Mouse (Mus musculus) gastrocnemius, postnatal 14 days (tissue): ENCODE results near the gene Zfp618. TPM values are rescaled to one million over a fixed set of nuclear protein-coding genes. Genes with fewer than 3 reads are reported as not detected.

Experiments
- DNase-seq: peaks from one replicate; pipeline ENCODE4 v3.0.0; 2021; ENCODE audit warnings: mixed read lengths
- intact Hi-C: fragments of 180-260 bp; cut with DNase I; formaldehyde crosslinking; loops from one replicate; pipeline ENCODE4 v1.15.1; 2025; ENCODE audit warnings: low total_unique reads
- total RNA-seq, 2 experiments: library from RNA; stranded (reverse); gene quantifications; 2 replicates each; pipeline ENCODE4 v1.2.3; 2021

Zfp618 gene
- total RNA-seq, 2 experiments from 2014 or later = 1.4 to 2.7 TPM

DNA sequence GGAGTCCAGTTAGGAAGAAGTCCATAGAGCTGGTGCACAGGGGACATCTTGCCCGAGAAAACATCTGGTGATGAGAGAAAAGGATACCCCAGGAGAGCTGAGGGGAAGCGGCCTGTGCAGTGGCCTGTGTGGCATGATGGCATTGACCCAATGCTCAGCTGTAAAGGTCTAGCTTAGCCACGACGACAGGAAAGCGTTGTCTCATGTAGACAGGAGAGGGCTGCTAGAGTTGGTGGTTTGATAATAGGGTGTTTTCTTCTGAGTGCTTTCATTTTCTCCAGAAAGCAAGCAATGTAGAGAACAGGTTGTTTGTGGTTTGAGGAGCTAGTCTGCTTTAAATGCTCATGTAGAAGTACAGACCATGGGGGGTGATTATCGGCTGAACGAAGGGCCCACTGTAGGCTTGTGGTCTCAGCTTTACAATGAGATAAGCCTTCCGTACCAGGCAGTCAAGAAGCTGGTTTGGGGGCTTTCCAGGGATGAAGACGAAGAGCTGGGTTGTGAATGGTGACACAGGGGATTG, 59.4 kb downstream of the Zfp618 start:
- intact Hi-C loops = no loop called here
- no peak for DNase-seq

DNA sequence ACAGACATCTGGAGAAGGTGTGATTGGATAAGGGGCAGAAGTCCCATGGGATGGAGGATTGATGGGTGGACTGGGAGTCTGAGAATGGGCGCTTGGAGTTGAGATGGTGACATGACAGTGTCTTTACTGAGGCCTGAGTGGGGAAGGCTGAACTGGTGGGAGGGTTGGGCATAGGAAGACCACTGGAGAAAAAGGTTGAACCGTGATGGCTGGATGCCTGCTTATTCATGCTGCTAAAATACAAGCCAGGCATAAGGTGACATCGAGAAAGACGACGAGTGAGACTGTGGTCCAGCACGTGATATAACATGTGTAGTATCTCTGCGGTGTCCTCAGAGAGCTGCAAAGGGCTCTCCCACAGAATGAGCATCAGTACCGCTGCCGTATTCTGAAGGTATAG, 59.9 kb downstream of the Zfp618 start:
- intact Hi-C loops = no loop called here
- DNase-seq = no peak

- DNase-seq = no peak
- intact Hi-C loops = no loop called here
Measured at GRCm38 (mm10) chr4:63026286-63026685, 60.9 kb downstream of the Zfp618 start.

DNA sequence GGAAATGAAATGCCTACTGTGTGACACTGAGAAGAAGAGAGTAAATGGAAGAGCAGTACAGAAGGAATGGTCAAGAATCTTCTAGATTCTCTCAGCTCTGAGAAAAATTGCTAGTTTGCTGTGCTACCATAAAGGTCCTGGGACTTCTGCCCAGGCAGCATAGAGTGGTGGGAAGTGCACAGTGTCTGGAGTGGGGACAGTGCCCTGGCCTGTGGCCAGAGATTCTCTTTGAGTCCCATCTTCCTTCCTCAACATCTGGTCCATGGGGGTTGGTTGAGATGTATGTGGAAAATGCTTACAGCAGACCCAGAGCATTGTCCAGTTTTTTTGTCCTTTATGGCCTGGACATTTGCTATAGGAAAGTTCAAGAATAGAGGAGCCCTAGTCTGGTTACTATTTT, 62.1 kb downstream of the Zfp618 start:
- intact Hi-C loops = no loop called here
- no peak for DNase-seq

DNA sequence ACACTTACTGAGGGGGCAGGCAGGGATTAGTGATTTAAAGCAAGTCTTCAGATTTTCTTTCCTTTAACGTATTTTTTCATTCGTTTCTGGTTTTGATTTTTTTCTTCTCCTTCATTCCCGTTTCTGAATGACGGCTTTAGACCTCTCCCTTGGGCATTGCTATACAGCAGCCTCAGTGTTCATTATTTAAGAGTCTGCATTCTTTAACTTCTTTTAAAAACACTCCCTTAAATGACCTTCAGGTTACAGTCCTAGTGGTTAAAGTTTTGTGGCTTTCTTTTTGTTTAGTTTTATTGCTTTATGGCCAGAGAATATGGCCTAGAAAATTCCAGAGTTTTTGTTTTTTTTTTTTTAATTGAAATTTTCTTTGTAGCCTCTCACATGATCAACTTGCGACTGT, 64.8 kb downstream of the Zfp618 start:
- intact Hi-C loops = no loop called here
- no peak for DNase-seq

DNA sequence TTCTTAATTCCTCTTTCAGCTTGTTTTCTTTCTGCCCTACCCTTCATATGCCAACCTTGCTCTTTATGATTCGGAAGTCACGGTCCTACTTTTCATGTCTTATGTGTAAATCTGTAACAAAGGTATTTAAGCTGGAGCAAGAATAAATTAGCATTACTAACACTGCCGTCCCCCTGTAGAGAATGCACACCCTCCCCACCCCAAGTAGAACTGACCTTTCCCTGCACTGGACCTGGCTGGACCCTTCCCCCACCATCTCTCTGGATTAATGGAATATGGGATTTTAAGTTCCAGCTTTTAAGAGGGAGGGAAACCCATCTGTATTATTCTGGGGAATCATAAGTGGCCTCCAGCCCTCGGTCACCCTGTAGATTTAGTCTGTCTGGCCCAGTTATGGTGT, 65.9 kb downstream of the Zfp618 start:
- DNase-seq = no peak
- intact Hi-C loops = no loop called here

DNA sequence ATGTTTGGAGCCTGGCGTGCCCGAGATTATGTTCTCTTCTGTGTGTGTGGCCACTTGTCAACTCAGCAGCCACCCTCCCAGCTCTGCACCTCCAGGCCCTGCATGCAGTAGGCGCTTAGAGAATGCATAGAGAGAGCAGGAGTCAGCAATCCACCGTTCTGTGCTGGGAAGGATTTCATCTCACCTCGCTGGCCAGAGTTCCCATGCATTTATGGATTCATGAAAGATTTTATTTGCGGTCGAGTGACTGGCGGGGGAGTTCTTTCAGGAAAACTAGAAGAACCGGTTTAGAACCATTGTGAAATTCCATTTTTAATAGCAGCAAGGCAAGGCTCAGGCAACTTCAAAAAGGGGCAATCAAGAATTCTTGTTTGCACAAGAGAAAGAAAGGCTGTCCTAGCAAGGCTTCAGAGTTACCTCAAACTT, 67.2 kb downstream of the Zfp618 start:
- intact Hi-C loops = no loop called here
- no peak for DNase-seq

DNA sequence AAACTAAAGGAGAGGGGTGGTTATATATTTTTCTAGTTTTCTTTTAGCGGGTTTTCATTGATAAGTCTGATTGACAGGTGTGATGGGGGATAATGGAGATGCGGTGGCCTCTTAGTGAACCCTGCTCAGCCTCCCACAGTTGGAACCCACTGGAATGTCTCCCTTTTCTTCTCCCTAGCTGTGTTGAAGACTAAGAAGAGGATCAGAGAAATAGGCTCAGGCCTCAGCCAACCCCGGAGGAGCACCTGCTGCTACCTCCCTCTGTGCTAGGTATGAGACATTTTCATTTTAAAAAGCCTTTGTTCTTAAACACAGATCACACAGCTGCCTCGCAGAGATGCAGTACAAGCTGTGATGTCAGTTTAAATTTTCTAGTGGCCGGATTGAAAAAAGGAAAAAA, 68.4 kb downstream of the Zfp618 start:
- intact Hi-C loops = no loop called here

GRCm38 (mm10) chr4:63035991-63036390, 70.6 kb downstream of the Zfp618 start:
- DNase-seq = no peak
- intact Hi-C loops = no loop called here

More for the DNA sequence above, 68.4 kb downstream of the Zfp618 start:
- DNase-seq = no peak

DNA sequence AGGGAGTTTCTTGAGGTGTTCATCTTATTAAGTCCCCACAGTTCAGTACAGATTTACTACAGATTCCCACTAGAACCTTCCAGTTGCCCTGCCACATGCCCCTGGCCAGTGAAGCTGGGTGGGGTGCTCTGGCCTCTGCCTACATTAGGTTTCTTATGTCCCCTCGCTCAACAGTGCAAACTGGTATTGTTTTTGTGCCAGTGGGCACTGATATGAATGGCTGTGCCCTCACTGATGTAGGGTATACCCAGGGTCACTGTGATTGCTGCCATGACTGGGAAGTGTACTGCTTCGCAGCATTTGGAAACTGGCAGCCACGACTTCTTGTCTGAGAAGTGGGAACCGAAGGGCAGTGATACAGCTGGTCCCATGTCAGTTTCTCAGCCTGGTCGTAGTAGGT, 71.4 kb downstream of the Zfp618 start:
- intact Hi-C loops = no loop called here
- DNase-seq = no peak

- intact Hi-C loops = no loop called here
- DNase-seq = no peak
Measured at GRCm38 (mm10) chr4:63037555-63037954, 72.2 kb downstream of the Zfp618 start.

GRCm38 (mm10) chr4:63038265-63038664, 72.9 kb downstream of the Zfp618 start:
- intact Hi-C loops = no loop called here
- DNase-seq = no peak

DNA sequence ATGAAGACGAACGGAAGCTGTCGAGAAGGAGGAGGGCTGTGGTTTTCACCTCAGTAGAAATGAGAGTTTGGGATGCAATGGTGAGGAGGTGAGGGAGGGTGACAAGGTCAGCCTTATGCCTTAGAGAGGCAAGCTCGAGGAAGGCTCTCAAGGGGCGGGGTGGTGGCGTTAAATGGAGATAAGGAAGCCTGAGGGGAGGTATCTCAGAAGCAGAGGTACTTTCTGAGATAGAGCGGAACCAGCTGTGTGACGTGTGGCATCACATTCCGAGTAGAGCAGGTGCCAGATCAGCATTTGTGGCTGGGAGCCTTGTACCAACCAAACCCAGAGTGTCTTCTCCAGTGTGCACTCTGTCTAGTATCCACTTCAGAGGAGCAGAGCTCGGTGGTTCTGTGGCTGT, 73.6 kb downstream of the Zfp618 start:
- DNase-seq = no peak
- intact Hi-C loops = no loop called here

- intact Hi-C loops = no loop called here
- no peak for DNase-seq
Measured at GRCm38 (mm10) chr4:63048606-63049005, 83.2 kb downstream of the Zfp618 start.

- no peak for DNase-seq
- intact Hi-C loops = no loop called here
Measured at GRCm38 (mm10) chr4:63049596-63050318, 84.4 kb downstream of the Zfp618 start.

- intact Hi-C loops = no loop called here
- DNase-seq = no peak
Measured at GRCm38 (mm10) chr4:63050319-63050676, 84.9 kb downstream of the Zfp618 start.

- DNase-seq = no peak
- intact Hi-C loops = no loop called here
Measured at GRCm38 (mm10) chr4:63050949-63051348, 85.6 kb downstream of the Zfp618 start.

- no peak for DNase-seq
- intact Hi-C loops = no loop called here
Measured at GRCm38 (mm10) chr4:63051940-63052661, 86.7 kb downstream of the Zfp618 start.

DNA sequence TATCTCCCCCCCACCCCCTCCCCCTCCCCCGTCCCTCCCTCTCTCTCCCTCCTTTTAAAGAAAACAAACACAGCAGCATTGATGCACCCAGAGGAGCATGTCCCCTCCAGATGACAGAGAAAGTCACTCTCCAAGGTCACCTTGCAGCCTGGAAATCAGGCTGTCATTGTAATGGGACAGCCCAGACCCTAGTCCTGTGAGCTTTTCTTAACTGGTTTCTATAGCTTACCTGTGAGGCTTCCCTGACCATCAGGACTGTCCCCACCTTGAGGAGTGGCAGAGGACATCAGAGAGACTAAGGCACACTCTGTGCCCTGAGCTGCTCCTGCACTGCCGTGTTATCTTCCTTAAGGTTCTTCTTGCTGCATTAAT, 87.3 kb downstream of the Zfp618 start:
- intact Hi-C loops = no loop called here
- DNase-seq = no peak

DNA sequence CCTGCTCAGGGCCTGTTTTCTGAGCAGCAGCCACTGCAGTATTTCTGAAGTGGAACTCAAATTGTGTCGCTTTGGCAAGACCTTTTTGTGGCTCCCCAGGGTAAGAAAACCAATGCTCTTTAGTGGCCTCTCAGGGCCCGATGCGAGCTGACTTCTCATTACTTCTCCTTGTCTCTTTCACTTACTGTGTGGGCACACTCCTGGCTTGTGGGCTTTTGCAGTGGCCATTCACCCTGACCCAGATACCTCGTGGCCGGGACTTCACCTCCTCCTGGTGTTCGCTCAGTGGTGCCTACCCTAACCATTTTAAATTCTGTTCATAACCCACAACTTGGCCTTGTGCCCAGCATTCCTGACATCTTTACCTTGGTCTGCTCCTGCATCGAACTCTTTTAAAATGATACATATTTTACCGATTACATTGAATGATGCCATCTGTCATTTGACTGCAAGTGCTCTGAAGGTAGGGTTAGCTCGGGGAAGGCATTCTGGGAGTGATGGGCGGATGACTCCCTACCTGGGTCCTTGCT, 89.9 kb downstream of the Zfp618 start:
- intact Hi-C loops = no loop called here
- no peak for DNase-seq
